Comparison of ENCODE assay signal across 21 mouse cellular contexts in genomic region chr7:124759084-124759483, GRCm38 (mm10).
DNase-seq lines count a peak whose midpoint lies in the region; ATAC-seq lines count a peak whose summit lies in the region.
"Had no signal": no experiment of that assay in that cellular context is flagged by ENCODE, and none has a peak within 500 bp of the region (broad histone marks: within the 10 kb centered on the region; RNA-seq: fewer than 3 reads in every experiment).

No protein-coding gene starts in this region.

- no peak for DNase-seq in frontal cortex, postnatal 10 days (ENCODE audit: low spot score in 2 of 2)
- peak; percentile 20 for DNase-seq in right cerebral cortex, adult 18-20 months
- DNase-seq in right cerebral cortex, postnatal 14 days, result no peak
- peak; percentile 73 for DNase-seq in brain, adult 2 months (ENCODE audit: low read depth, low spot score)
- no peak for DNase-seq in kidney, postnatal 14 days
- DNase-seq: adrenal gland, adult 8-10 months; adrenal gland, postnatal 14 days; B cell, adult 2 months; cerebellum, adult 11 months; cerebellum, adult 18-20 months; cerebellum, adult 8-10 months; cerebellum, adult 9-11 months; cerebellum, postnatal 14 days; cerebellum, postnatal 36 days; embryo, embryonic 11 days had no signal

- peak; percentile 93 for ATAC-seq in frontal cortex, adult (ENCODE audit: low TSS enrichment)
- ATAC-seq: activated CD4-positive, CD25-positive, alpha-beta regulatory T cell, adult 4 months; CD4-positive, CD25-positive, alpha-beta regulatory T cell, adult 4 months; forebrain, embryonic 14.5 days; forebrain, embryonic 16.5 days; Patski had no signal

Comparison
In these comparisons a context has a peak if more than half of its experiments do, and no peak if none do; other contexts are left out.
1. DNase-seq: peak in right cerebral cortex, adult 18-20 months (single experiment) and brain, adult 2 months (single experiment); none in frontal cortex, postnatal 10 days (0 of 2), right cerebral cortex, postnatal 14 days (single experiment) and kidney, postnatal 14 days (single experiment).